Mouse (Mus musculus): ENCODE results near the gene S100pbp. TPM values are rescaled to one million over a fixed set of nuclear protein-coding genes. Genes with fewer than 3 reads are reported as not detected.

The S100pbp gene
- polyA plus RNA-seq, 1 experiment from 2014 or later = 17.2 TPM

- WGBS = 74% methylated on average over 10 of the region's 10 CpGs
- no peak overlapping the region for H3K27ac ChIP-seq (replicated peaks)
- H3K27me3 ChIP-seq = peaks cover 19% of the 10 kb centered on the region; the same call in 1 of the 2 replicates
These were observed 69.8 kb downstream of the S100pbp start for GRCm38 (mm10) chr4:129119708-129120107.

DNA sequence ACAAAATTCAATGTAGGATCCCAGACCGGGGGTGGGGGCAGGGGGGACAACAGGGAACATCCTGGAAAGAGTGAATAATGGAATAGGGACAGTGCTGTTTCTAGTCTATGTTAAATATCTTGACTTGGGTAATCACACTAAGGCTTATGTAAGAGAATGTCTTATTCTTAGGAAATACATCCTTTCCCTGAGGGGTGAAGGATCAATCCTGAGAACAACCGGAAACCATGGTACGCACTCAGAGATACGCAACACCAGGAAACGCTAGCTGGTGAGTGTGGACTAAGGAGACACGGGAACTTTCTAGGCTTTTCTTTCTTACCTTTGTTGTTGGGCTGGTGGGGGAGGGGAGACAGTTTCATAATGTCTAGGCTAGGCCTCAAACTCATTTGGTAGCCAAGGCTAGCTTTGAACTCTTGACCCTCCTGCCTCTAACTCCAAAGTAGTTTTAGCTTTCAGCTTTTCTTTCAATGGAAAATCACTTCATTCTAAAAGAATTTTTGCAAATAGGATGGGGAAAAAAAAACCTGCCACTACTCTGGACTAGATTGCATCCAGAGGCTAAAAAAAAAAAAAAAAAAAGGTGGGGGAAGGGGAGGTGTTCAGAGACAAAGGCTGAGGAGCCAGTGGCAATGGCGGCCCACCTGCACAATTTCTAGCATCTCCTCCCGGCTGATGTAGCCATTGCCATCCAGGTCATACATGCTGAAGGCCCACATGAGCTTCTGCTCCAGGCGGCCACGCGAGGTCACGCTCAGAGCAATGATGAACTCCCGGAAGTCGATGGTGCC, 71.6 kb downstream of the S100pbp start:
- no peak overlapping the region for H3K27ac ChIP-seq (replicated peaks)
- 88% methylated on average over 14 of the region's 14 CpGs for WGBS
- H3K9me3 ChIP-seq = no peaks in the 10 kb centered on the region
- H3K4me2 ChIP-seq (replicated peaks) = no peak overlapping the region
- no peak overlapping the region for H3K4me3 ChIP-seq
- no peaks in the 10 kb centered on the region for H3K36me3 ChIP-seq
- no peak overlapping the region for H3K9ac ChIP-seq (replicated peaks)
- ATAC-seq (replicated peaks) = no peak
- peaks cover 19% of the 10 kb centered on the region; the same call in 1 of the 2 replicates for H3K27me3 ChIP-seq
- H3K4me1 ChIP-seq = peaks cover 44% of the 10 kb centered on the region

More at GRCm38 (mm10) chr4:129119708-129120107, 69.8 kb downstream of the S100pbp start:
- 0 out of 2 replicates have a peak overlapping the region, but pooled peaks have one; percentile 65 for H3K4me3 ChIP-seq
- ATAC-seq (replicated peaks) = no peak
- H3K9ac ChIP-seq (replicated peaks) = no peak overlapping the region
- H3K9me3 ChIP-seq = no peaks in the 10 kb centered on the region
- no peaks in the 10 kb centered on the region for H3K36me3 ChIP-seq
- peaks cover 39% of the 10 kb centered on the region for H3K4me1 ChIP-seq
- peak overlapping the region; percentile 93 for H3K4me2 ChIP-seq (replicated peaks)

DNA sequence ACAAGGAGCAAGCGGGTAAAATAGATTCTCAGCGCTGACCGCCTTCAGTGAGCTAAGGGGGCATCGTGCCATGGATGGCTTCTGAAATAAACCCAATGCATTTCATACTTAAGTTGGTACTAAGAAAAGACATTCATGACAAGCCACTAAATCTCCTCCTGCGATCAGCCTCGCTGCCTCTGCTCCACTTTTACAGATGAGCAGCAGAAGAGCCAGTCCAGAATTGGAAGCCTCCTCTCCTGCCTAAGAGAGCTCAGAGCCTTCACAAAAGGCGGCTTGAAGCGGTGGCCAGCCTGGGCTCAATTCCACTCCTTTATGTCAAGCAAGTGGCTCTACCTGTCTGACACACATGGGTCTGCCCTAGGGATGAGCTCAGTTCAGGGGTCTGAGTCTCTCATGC, 72.8 kb downstream of the S100pbp start:
- Histone ChIP-seq H3K4me3 (no peak overlapping the region), H3K36me3 (no peaks in the 10 kb centered on the region), H3K9ac (replicated peaks) (no peak overlapping the region), H3K27ac (replicated peaks) (no peak overlapping the region), H3K4me2 (replicated peaks) (no peak overlapping the region), H3K27me3 (peaks cover 19% of the 10 kb centered on the region; the same call in 1 of the 2 replicates), H3K4me1 (peaks cover 38% of the 10 kb centered on the region), H3K9me3 (no peaks in the 10 kb centered on the region)
- WGBS = 92% methylated on average over 8 of the region's 8 CpGs
- ATAC-seq (replicated peaks) = no peak

- Histone ChIP-seq H3K4me3 (no peak overlapping the region), H3K9ac (replicated peaks) (no peak overlapping the region), H3K9me3 (no peaks in the 10 kb centered on the region), H3K36me3 (no peaks in the 10 kb centered on the region), H3K27ac (replicated peaks) (peak overlapping the region; percentile 58; the same call in 1 of the 2 replicates), H3K4me2 (replicated peaks) (0 out of 2 replicates have a peak overlapping the region, but pooled peaks have one; percentile 7), H3K4me1 (peaks cover 15% of the 10 kb centered on the region), H3K27me3 (no peaks in the 10 kb centered on the region)
- ATAC-seq (replicated peaks) = peak; percentile 94
- WGBS = 25% methylated on average over 28 of the region's 28 CpGs
These were observed 76.2 kb downstream of the S100pbp start for GRCm38 (mm10) chr4:129113083-129113988.

DNA sequence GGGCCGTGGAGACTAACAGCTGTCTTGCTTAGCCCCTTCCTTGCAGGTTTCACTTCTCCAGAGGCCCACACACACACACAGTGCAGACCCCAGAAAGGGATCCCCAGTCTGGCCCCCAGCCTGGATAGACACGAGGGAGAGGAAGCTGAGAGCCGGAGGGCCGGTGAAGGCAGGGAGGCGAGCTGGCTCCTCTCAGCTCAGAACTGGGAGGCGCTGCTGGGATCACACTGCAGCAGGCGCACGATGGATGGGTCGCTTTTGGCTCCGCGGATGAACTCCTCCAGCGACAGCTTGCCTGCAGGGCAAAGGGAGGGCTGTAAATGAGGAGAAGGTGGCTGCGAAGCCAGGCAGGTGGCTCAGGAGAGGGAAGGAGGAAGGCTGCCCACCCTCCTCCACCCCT, 77.3 kb downstream of the S100pbp start:
- no peak overlapping the region for H3K27ac ChIP-seq (replicated peaks)
- H3K4me3 ChIP-seq = no peak overlapping the region
- no peaks in the 10 kb centered on the region for H3K27me3 ChIP-seq
- peaks cover 15% of the 10 kb centered on the region for H3K4me1 ChIP-seq
- ATAC-seq (replicated peaks) = no peak
- no peak overlapping the region for H3K9ac ChIP-seq (replicated peaks)
- no peaks in the 10 kb centered on the region for H3K36me3 ChIP-seq
- no peaks in the 10 kb centered on the region for H3K9me3 ChIP-seq
- H3K4me2 ChIP-seq (replicated peaks) = no peak overlapping the region
- 67% methylated on average over 13 of the region's 13 CpGs for WGBS

DNA sequence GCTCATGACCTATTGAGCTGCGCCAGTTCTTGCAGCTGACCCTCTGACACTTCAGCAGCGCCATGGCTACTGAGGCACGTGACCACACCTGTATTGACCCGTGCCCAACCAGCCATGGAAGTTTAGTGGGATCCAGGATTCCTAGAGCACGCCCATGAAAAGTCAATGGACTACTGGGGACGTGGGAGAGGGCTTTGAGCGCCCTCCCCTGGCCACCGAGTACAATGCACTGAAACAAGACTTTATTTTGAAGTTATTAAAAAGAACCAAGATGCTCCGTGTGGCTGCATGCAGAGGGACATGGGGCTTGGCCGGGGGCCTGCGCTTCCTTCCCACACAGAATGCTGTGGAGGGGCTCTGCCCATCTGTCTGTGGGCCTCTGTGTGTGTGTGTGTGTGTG, 78.2 kb downstream of the S100pbp start:
- ATAC-seq (replicated peaks) = no peak
- peaks cover 15% of the 10 kb centered on the region for H3K4me1 ChIP-seq
- no peak overlapping the region for H3K4me3 ChIP-seq
- no peak overlapping the region for H3K27ac ChIP-seq (replicated peaks)
- H3K36me3 ChIP-seq = no peaks in the 10 kb centered on the region
- WGBS = 56% methylated on average over 11 of the region's 11 CpGs
- no peaks in the 10 kb centered on the region for H3K9me3 ChIP-seq
- no peak overlapping the region for H3K4me2 ChIP-seq (replicated peaks)
- peaks cover 5% of the 10 kb centered on the region for H3K27me3 ChIP-seq
- H3K9ac ChIP-seq (replicated peaks) = no peak overlapping the region

GRCm38 (mm10) chr4:129110804-129111203, 78.7 kb downstream of the S100pbp start:
- Histone ChIP-seq H3K27me3 (peaks cover 10% of the 10 kb centered on the region), H3K27ac (replicated peaks) (no peak overlapping the region), H3K4me1 (peaks cover 15% of the 10 kb centered on the region), H3K36me3 (no peaks in the 10 kb centered on the region), H3K9me3 (no peaks in the 10 kb centered on the region), H3K9ac (replicated peaks) (no peak overlapping the region), H3K4me3 (no peak overlapping the region), H3K4me2 (replicated peaks) (no peak overlapping the region)
- ATAC-seq (replicated peaks) = no peak
- 94% methylated on average over 6 of the region's 6 CpGs for WGBS

DNA sequence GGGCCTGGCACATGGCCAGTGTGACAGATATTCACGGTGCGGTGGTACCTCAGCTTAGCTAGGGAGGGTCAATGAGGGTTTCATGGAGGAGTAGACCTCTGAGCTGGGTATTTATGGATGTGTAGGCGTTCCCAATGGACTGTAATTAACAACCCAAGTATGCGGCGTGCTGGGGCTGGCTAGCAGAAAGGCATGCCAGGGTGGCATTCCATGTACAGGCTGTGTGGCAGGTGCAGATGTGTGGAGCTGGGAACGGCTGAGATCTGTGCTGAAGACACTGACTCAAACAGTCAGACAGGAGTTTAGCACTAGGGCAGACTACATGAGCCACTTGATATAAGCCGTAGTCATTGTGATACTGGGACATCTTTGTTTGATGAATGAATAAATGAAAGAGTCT, 80.9 kb downstream of the S100pbp start:
- WGBS = 75% methylated on average over 7 of the region's 7 CpGs
- Histone ChIP-seq H3K4me3 (no peak overlapping the region), H3K27me3 (peaks cover 31% of the 10 kb centered on the region), H3K27ac (replicated peaks) (no peak overlapping the region), H3K9ac (replicated peaks) (no peak overlapping the region), H3K36me3 (no peaks in the 10 kb centered on the region), H3K4me1 (peaks cover 17% of the 10 kb centered on the region), H3K9me3 (no peaks in the 10 kb centered on the region), H3K4me2 (replicated peaks) (no peak overlapping the region)
- ATAC-seq (replicated peaks) = no peak

- Histone ChIP-seq H3K4me1 (peaks cover 9% of the 10 kb centered on the region), H3K36me3 (no peaks in the 10 kb centered on the region), H3K9ac (replicated peaks) (no peak overlapping the region), H3K9me3 (no peaks in the 10 kb centered on the region), H3K27me3 (peaks cover 35% of the 10 kb centered on the region), H3K4me3 (no peak overlapping the region), H3K27ac (replicated peaks) (no peak overlapping the region), H3K4me2 (replicated peaks) (no peak overlapping the region)
- 70% methylated on average over 10 of the region's 10 CpGs for WGBS
- ATAC-seq (replicated peaks) = no peak
These were observed 82.1 kb downstream of the S100pbp start for GRCm38 (mm10) chr4:129107348-129107899.

DNA sequence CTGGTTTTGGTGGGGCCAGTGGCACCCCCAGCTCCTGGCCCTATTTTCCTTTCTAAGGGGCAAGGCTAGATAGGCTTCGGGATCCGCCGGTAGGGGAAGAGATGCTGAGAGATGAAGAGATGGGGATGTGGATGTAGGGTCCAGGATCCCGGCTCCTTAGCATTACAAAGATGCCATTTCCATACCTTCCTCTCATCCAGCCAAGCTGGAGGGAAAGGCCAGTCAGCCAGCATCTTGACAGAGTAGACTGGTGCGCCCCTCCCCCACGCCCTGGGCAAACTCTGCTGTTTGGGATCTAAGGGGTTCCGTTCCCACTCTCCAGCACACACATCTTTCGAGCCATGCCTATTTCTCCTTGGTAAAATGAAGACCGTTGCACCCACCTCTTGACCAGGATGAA, 83.5 kb downstream of the S100pbp start:
- H3K4me1 ChIP-seq = peaks cover 5% of the 10 kb centered on the region
- no peaks in the 10 kb centered on the region for H3K9me3 ChIP-seq
- H3K36me3 ChIP-seq = no peaks in the 10 kb centered on the region
- H3K4me3 ChIP-seq = no peak overlapping the region
- peaks cover 35% of the 10 kb centered on the region for H3K27me3 ChIP-seq
- no peak for ATAC-seq (replicated peaks)
- 22% methylated on average over 9 of the region's 9 CpGs for WGBS
- H3K9ac ChIP-seq (replicated peaks) = no peak overlapping the region
- H3K4me2 ChIP-seq (replicated peaks) = no peak overlapping the region
- no peak overlapping the region for H3K27ac ChIP-seq (replicated peaks)

DNA sequence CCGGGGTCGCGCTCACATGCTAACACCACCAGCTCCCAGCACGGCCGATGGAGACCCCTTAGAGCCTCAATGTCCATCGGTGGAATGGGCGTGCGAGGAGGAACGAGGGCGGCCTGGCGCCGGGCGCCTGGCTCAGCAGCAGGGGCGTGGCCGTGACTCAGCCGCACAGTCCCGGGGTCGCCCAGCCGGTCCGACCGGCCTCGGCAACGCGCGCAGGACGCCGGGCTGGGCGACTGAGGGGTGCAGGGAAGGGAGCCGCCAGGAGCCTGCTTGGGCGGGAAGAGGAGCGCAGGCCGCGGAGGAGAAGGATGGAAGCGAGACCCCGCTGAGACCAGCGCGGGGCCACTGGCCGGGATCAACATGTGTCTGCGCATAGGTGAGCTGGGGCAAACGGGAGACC, 84.2 kb downstream of the S100pbp start, which contains the start of gene Tmem54:
Tmem54 (plus strand) TSS at position 193 of the 400 bp plus-strand sequence.
- peak within 1 kb of the TSS; percentile 20 for H3K4me3 ChIP-seq
- no peaks in the 10 kb centered on the region for H3K9me3 ChIP-seq
- WGBS = 2% methylated on average over 39 of the region's 40 CpGs
- ATAC-seq (replicated peaks) = no peak
- H3K9ac ChIP-seq (replicated peaks) = no peak within 1 kb of the TSS
- H3K36me3 ChIP-seq = no peaks in the 10 kb centered on the region
- peaks cover 35% of the 10 kb centered on the region for H3K27me3 ChIP-seq
- peaks cover 5% of the 10 kb centered on the region for H3K4me1 ChIP-seq
- peak within 1 kb of the TSS; percentile 39 for H3K4me2 ChIP-seq (replicated peaks)
- H3K27ac ChIP-seq (replicated peaks) = no peak within 1 kb of the TSS
